8 mouse cellular contexts compared by ENCODE assay signal in the genomic region with DNA sequence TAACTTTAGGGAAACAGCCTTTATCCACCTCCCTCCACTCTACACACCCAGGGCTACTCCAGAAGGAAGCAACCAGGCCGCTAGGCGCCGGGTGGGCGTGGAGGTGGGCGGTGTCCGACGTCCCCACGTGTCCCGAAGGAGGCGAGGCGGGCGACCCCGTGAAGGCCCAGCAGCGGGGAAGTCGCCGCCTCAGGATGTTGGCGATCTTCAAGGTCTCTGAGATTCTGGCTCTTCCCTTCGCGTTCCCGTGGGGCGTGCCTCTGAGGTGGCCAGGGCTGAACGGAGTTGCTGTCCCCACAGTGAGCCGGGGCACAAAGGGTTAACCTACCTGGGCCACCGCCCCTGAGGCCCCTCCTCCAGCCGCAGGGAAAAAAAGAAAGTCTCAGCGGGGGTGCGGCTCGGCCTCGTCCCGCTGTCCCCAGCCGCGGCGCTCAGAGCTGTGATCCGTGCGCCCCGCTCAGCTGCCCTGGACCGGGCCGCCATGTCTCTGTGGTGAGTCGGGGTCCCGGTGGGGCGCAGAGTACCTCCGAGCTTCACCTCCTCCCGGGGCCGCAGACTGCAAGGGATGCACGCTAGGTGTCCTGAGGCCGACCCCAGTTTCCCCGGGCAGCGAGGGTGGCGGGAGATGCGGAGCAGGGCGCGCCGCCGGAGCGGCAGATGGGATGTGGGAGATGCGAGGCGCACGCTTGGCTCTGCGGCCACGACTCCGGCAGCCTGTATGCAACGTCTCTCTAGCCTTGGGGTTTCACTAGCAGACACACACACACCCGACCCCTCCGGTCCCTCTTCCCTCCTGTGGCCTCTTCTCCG. TPM values are rescaled to one million over a fixed set of nuclear protein-coding genes. Genes with fewer than 3 reads are reported as not detected.
A peak's percentile ranks its signal among the peaks of the same experiment; 100 is the strongest.
DNase-seq lines count a peak whose midpoint lies in the region; ATAC-seq and TF ChIP-seq lines count a peak whose summit lies in the region.

No protein-coding gene starts in this region.

- TF ChIP-seq CTCF in G1E (IDR thresholded peaks at IDR 0.05; ENCODE audit: low read depth, low read length) = no peak

- H3K27ac ChIP-seq in forebrain, embryonic 12.5 days = no peak overlapping the region
- no peak overlapping the region for H3K27ac ChIP-seq in hindbrain, embryonic 11.5 days (ENCODE audit: low read depth, low read length)

- H3K4me2 ChIP-seq in forebrain, embryonic 12.5 days = peak overlapping the region; percentile 98
- H3K4me2 ChIP-seq in hindbrain, embryonic 11.5 days (replicated peaks; ENCODE audit: low read depth, low read length) = peak overlapping the region; percentile 85

- H3K27me3 ChIP-seq in G1E (ENCODE audit: insufficient read depth, low read length) = peaks cover 86% of the 10 kb centered on the region
- peaks cover 65% of the 10 kb centered on the region for H3K27me3 ChIP-seq in forebrain, embryonic 12.5 days
- peaks cover 34% of the 10 kb centered on the region for H3K27me3 ChIP-seq in hindbrain, embryonic 11.5 days (ENCODE audit: control insufficient read depth, insufficient read depth, low read length)

- H3K9me3 ChIP-seq in G1E (replicated peaks) = no peaks in the 10 kb centered on the region
- H3K9me3 ChIP-seq in forebrain, embryonic 12.5 days = no peaks in the 10 kb centered on the region
- H3K9me3 ChIP-seq in hindbrain, embryonic 11.5 days (ENCODE audit: control insufficient read depth, low read length) = no peaks in the 10 kb centered on the region

- H3K4me3 ChIP-seq in G1E (ENCODE audit: low read depth, low read length) = peak overlapping the region; percentile 58; the same call in 1 of the 2 replicates
- peak overlapping the region; percentile 59 for H3K4me3 ChIP-seq in forebrain, embryonic 12.5 days (replicated peaks)
- H3K4me3 ChIP-seq in hindbrain, embryonic 11.5 days (ENCODE audit: low read depth, low read length) = peak overlapping the region; percentile 55

- H3K9ac ChIP-seq in forebrain, embryonic 12.5 days = peak overlapping the region; percentile 56
- peak overlapping the region; percentile 12; the same call in 1 of the 2 replicates for H3K9ac ChIP-seq in hindbrain, embryonic 11.5 days (ENCODE audit: low read depth, low read length)

- no peaks in the 10 kb centered on the region for H3K36me3 ChIP-seq in G1E (replicated peaks)
- no peaks in the 10 kb centered on the region for H3K36me3 ChIP-seq in forebrain, embryonic 12.5 days (replicated peaks)
- H3K36me3 ChIP-seq in hindbrain, embryonic 11.5 days (ENCODE audit: control insufficient read depth, insufficient read depth, low read length) = no peaks in the 10 kb centered on the region

- ATAC-seq in G1E (ENCODE audit: extremely low read depth, insufficient number of reproducible peaks, low FRiP score, poor library complexity, severe bottlenecking) = peak; percentile 32; the same call in 1 of the 2 replicates
- peak; percentile 76 for ATAC-seq in forebrain, embryonic 12.5 days (ENCODE audit: low FRiP score)
- peak; percentile 81 for ATAC-seq in hindbrain, embryonic 11.5 days (ENCODE audit: low FRiP score)

- DNase-seq in G1E (ENCODE audit: low spot score) = peak; percentile 61
- peak; percentile 20 for DNase-seq in brain, embryonic 18.5 days (ENCODE audit: low read depth, low spot score)
- DNase-seq in hindbrain, embryonic 11.5 days (ENCODE audit: low spot score) = peak; percentile 76
- DNase-seq in layer of hippocampus, postnatal 25 days (ENCODE audit: extremely low spot score in 1 of 2, low spot score in 1 of 2) = peak; percentile 24 to 38
- peak; percentile 65 for DNase-seq in lung, postnatal 25 days (ENCODE audit: low spot score)
- peak; percentile 45 for DNase-seq in right cerebral cortex, adult 18-20 months
- no peak for DNase-seq in MN1 (ENCODE audit: low spot score)

- H3K4me1 ChIP-seq in G1E (ENCODE audit: insufficient read depth, low read depth, low read length) = peaks cover 32% of the 10 kb centered on the region
- H3K4me1 ChIP-seq in forebrain, embryonic 12.5 days = peaks cover 13% of the 10 kb centered on the region
- H3K4me1 ChIP-seq in hindbrain, embryonic 11.5 days (replicated peaks; ENCODE audit: control insufficient read depth, insufficient read depth, low read length) = no peaks in the 10 kb centered on the region; the same call in 1 of the 2 replicates

- WGBS in forebrain, embryonic 12.5 days = under 1% methylated on average over 65 of the region's 65 CpGs
- WGBS in hindbrain, embryonic 11.5 days = under 1% methylated on average over 59 of the region's 65 CpGs

RNA-seq across cellular contexts. Expression of a gene that starts 0.6 kb away (rescaled TPM):
- total RNA-seq in G1E (2014; fragmentation: Nextera tagmentation) = not detected in 2 replicates
- 0.12 and 0.16 TPM in 2 replicates for total RNA-seq in G1E (2017)
- 0.02 TPM in 1 of 2 replicates, not detected in the other for polyA plus RNA-seq in G1E (2012)
- 2.6 and 3.0 TPM in 2 replicates for polyA plus RNA-seq in forebrain, embryonic 12.5 days (2016; fragmentation: Nextera tagmentation; extraction: Ambion mirVana)
- polyA plus RNA-seq in hindbrain, embryonic 11.5 days (2014; fragmentation: Nextera tagmentation; extraction: Ambion mirVana) = 2.8 and 2.9 TPM in 2 replicates
- total RNA-seq in layer of hippocampus, postnatal 25 days (2021) = 1 to 10 TPM; 1.5 to 1.6 TPM

RNA-seq across cellular contexts. Expression of a gene that starts 55.9 kb away (rescaled TPM):
- 1,241 and 1,318 TPM in 2 replicates for total RNA-seq in G1E (2014; fragmentation: Nextera tagmentation)
- total RNA-seq in G1E (2017) = 259 and 387 TPM in 2 replicates
- 2,119 and 2,262 TPM in 2 replicates for polyA plus RNA-seq in G1E (2012)
- polyA plus RNA-seq in forebrain, embryonic 12.5 days (2016; fragmentation: Nextera tagmentation; extraction: Ambion mirVana) = 453 and 465 TPM in 2 replicates
- 342 and 368 TPM in 2 replicates for polyA plus RNA-seq in hindbrain, embryonic 11.5 days (2014; fragmentation: Nextera tagmentation; extraction: Ambion mirVana)
- total RNA-seq in layer of hippocampus, postnatal 25 days (2021) = 100 to 1,000 TPM; 126 to 148 TPM
